ENCODE assay signal across 8 mouse cellular contexts in genomic region chr11:78497071-78497541, GRCm38 (mm10). TPM values are rescaled to one million over a fixed set of nuclear protein-coding genes. Genes with fewer than 3 reads are reported as not detected.
DNase-seq lines count a peak whose midpoint lies in the region; ATAC-seq and TF ChIP-seq lines count a peak whose summit lies in the region.

No protein-coding gene starts in this region.

- H3K27ac ChIP-seq in heart, embryonic 16.5 days (ENCODE audit: low read length): no peak overlapping the region
- H3K27ac ChIP-seq in midbrain, postnatal 0 days (ENCODE audit: low read depth, low read length): peak overlapping the region; percentile 94

- peak overlapping the region; percentile 56 for H3K4me3 ChIP-seq in heart, embryonic 16.5 days (ENCODE audit: low read length)
- peak overlapping the region; percentile 78 for H3K4me3 ChIP-seq in midbrain, postnatal 0 days (ENCODE audit: low read depth, low read length)

- H3K36me3 ChIP-seq in heart, embryonic 16.5 days (ENCODE audit: control insufficient read depth, insufficient read depth): no peaks in the 10 kb centered on the region
- H3K36me3 ChIP-seq in midbrain, postnatal 0 days (ENCODE audit: insufficient read depth, low read length): no peaks in the 10 kb centered on the region

- ATAC-seq in heart, embryonic 16.5 days (replicated peaks; ENCODE audit: extremely low read depth, insufficient read depth, low FRiP score): peak; percentile 43; the same call in 1 of the 2 replicates
- peak; percentile 72 for ATAC-seq in midbrain, postnatal 0 days (ENCODE audit: low FRiP score)

- H3K9ac ChIP-seq in heart, embryonic 16.5 days (ENCODE audit: low read length): 0 out of 2 replicates have a peak overlapping the region, but pooled peaks have one; percentile 53
- H3K9ac ChIP-seq in midbrain, postnatal 0 days (replicated peaks; ENCODE audit: low read length, poor library complexity, severe bottlenecking): peak overlapping the region; percentile 83

- peak; percentile 43 to 71 for DNase-seq in adrenal gland, adult (ENCODE audit: inconsistent age in 2 of 2, low spot score in 1 of 2)
- DNase-seq in adrenal gland, postnatal 4 days (ENCODE audit: low spot score in 2 of 2): no peak
- DNase-seq in B cell, adult 2 months: peak; percentile 34 to 41
- DNase-seq in cerebellum, adult 8-10 months: peak; percentile 67
- DNase-seq in left cerebral cortex, postnatal 36 days (ENCODE audit: low spot score in 2 of 2): peak; percentile 67 to 70
- DNase-seq in midbrain, postnatal 0 days (ENCODE audit: low spot score): peak; percentile 78
- peak; percentile 40 for DNase-seq in thymus, postnatal 14 days

- intact Hi-C loops in left cerebral cortex, postnatal 36 days (cut with DNase I): no loop called here

- H3K9me3 ChIP-seq in heart, embryonic 16.5 days (replicated peaks; ENCODE audit: control insufficient read depth, low read length): no peaks in the 10 kb centered on the region
- no peaks in the 10 kb centered on the region for H3K9me3 ChIP-seq in midbrain, postnatal 0 days (ENCODE audit: low read length)

- 1% methylated on average over 44 of the region's 44 CpGs for WGBS in heart, embryonic 16.5 days
- WGBS in midbrain, postnatal 0 days: under 1% methylated on average over 44 of the region's 44 CpGs

- H3K27me3 ChIP-seq in heart, embryonic 16.5 days (ENCODE audit: control insufficient read depth, insufficient read depth, low read length): peaks cover 65% of the 10 kb centered on the region
- no peaks in the 10 kb centered on the region for H3K27me3 ChIP-seq in midbrain, postnatal 0 days (ENCODE audit: insufficient read depth, low read length)

- H3K4me1 ChIP-seq in heart, embryonic 16.5 days (ENCODE audit: control insufficient read depth, insufficient read depth, low read length): peaks cover 10% of the 10 kb centered on the region
- peaks cover 5% of the 10 kb centered on the region; the same call in 1 of the 2 replicates for H3K4me1 ChIP-seq in midbrain, postnatal 0 days (ENCODE audit: insufficient read depth, low read length)

- H3K4me2 ChIP-seq in heart, embryonic 16.5 days (ENCODE audit: low read depth, low read length): peak overlapping the region; percentile 89
- H3K4me2 ChIP-seq in midbrain, postnatal 0 days (ENCODE audit: low read depth, low read length, poor library complexity, severe bottlenecking): peak overlapping the region; percentile 76

- no peak for TF ChIP-seq CTCF in midbrain, postnatal 0 days (IDR thresholded peaks at IDR 0.05)

RNA-seq across cellular contexts. Expression of gene Sarm1, which starts 0.4 kb away (rescaled TPM):
- total RNA-seq in adrenal gland, postnatal 4 days (2021): 10 to 100 TPM in 1 of 2 experiments, 1 to 10 TPM in 1; 7.7 to 10.2 TPM
- polyA plus RNA-seq in heart, embryonic 16.5 days (2015; fragmentation: Nextera tagmentation; extraction: Ambion mirVana): 0.12 and 0.21 TPM in 2 replicates
- total RNA-seq in left cerebral cortex, postnatal 36 days (2021): 10 to 100 TPM; 33.7 to 34.1 TPM
- total RNA-seq in midbrain, postnatal 0 days (2014; rRNA removed): 63.2 and 66.3 TPM in 2 replicates
- 39.8 and 40.1 TPM in 2 replicates for polyA plus RNA-seq in midbrain, postnatal 0 days (2015; fragmentation: Nextera tagmentation; extraction: Ambion mirVana)

RNA-seq across cellular contexts. Expression of gene Vtn, which starts 1.8 kb away (rescaled TPM):
- 100 to 1,000 TPM in 1 of 2 experiments, 10 to 100 TPM in 1; 10.1 to 212 TPM for total RNA-seq in adrenal gland, postnatal 4 days (2021)
- 2.1 and 2.3 TPM in 2 replicates for polyA plus RNA-seq in heart, embryonic 16.5 days (2015; fragmentation: Nextera tagmentation; extraction: Ambion mirVana)
- total RNA-seq in left cerebral cortex, postnatal 36 days (2021): 10 to 100 TPM; 65.9 to 80.3 TPM
- 114 and 120 TPM in 2 replicates for total RNA-seq in midbrain, postnatal 0 days (2014; rRNA removed)
- 139 and 160 TPM in 2 replicates for polyA plus RNA-seq in midbrain, postnatal 0 days (2015; fragmentation: Nextera tagmentation; extraction: Ambion mirVana)

RNA-seq across cellular contexts. Expression of gene Sebox, which starts 6.1 kb away (rescaled TPM):
- not detected for total RNA-seq in adrenal gland, postnatal 4 days (2021)
- not detected in 2 replicates for polyA plus RNA-seq in heart, embryonic 16.5 days (2015; fragmentation: Nextera tagmentation; extraction: Ambion mirVana)
- total RNA-seq in left cerebral cortex, postnatal 36 days (2021): 1 to 10 TPM in 1 of 2 experiments, under 1 TPM in 1; 0.50 to 2.1 TPM
- 0.71 TPM in 1 of 2 replicates, not detected in the other for total RNA-seq in midbrain, postnatal 0 days (2014; rRNA removed)
- polyA plus RNA-seq in midbrain, postnatal 0 days (2015; fragmentation: Nextera tagmentation; extraction: Ambion mirVana): not detected in 2 replicates

RNA-seq across cellular contexts. Expression of gene Tmem199, which starts 14.9 kb away (rescaled TPM):
- total RNA-seq in adrenal gland, postnatal 4 days (2021): 10 to 100 TPM; 30.1 to 31.1 TPM
- polyA plus RNA-seq in heart, embryonic 16.5 days (2015; fragmentation: Nextera tagmentation; extraction: Ambion mirVana): 40.3 and 43.9 TPM in 2 replicates
- total RNA-seq in left cerebral cortex, postnatal 36 days (2021): 10 to 100 TPM; 38.0 to 44.6 TPM
- 46.2 and 48.2 TPM in 2 replicates for total RNA-seq in midbrain, postnatal 0 days (2014; rRNA removed)
- 92.4 and 96.0 TPM in 2 replicates for polyA plus RNA-seq in midbrain, postnatal 0 days (2015; fragmentation: Nextera tagmentation; extraction: Ambion mirVana)

RNA-seq across cellular contexts. Expression of gene Poldip2, which starts 14.9 kb away (rescaled TPM):
- 100 to 1,000 TPM; 153 to 166 TPM for total RNA-seq in adrenal gland, postnatal 4 days (2021)
- polyA plus RNA-seq in heart, embryonic 16.5 days (2015; fragmentation: Nextera tagmentation; extraction: Ambion mirVana): 186 and 187 TPM in 2 replicates
- total RNA-seq in left cerebral cortex, postnatal 36 days (2021): 100 to 1,000 TPM; 116 to 117 TPM
- total RNA-seq in midbrain, postnatal 0 days (2014; rRNA removed): 145 and 149 TPM in 2 replicates
- polyA plus RNA-seq in midbrain, postnatal 0 days (2015; fragmentation: Nextera tagmentation; extraction: Ambion mirVana): 159 and 176 TPM in 2 replicates

Comparison
In these comparisons a context has a peak if more than half of its experiments do, and no peak if none do; other contexts are left out.
1. DNase-seq: peak in adrenal gland, adult (2 of 2), B cell, adult 2 months (2 of 2), cerebellum, adult 8-10 months (single experiment), left cerebral cortex, postnatal 36 days (2 of 2), midbrain, postnatal 0 days (single experiment) and thymus, postnatal 14 days (single experiment); none in adrenal gland, postnatal 4 days (0 of 2).